23 mouse cellular contexts compared by ENCODE assay signal in the genomic region with DNA sequence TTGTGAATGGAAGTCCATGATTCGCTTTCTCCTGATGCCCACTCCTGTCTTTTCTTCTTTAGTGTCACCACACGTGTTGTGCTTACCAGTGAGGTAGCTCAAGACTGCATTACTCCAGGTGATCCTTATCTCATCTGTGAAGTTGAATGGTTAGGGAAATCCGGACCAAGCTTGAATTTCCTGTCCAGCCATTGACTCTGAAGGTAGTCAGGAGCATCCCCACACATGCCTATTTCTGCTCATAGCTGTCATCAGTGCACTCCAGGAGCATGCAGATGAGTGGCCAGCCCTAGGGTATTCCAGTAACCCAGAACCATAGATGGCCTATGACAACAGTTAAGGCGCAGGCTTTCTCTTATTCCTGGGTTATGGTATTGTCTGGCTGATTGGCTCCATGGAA. TPM values are rescaled to one million over a fixed set of nuclear protein-coding genes. Genes with fewer than 3 reads are reported as not detected.
DNase-seq lines count a peak whose midpoint lies in the region; ATAC-seq and TF ChIP-seq lines count a peak whose summit lies in the region.
"Had no signal": no experiment of that assay in that cellular context is flagged by ENCODE, and none has a peak within 500 bp of the region (broad histone marks: within the 10 kb centered on the region; RNA-seq: fewer than 3 reads in every experiment).

No protein-coding gene starts in this region.

- no peaks in the 10 kb centered on the region for H3K9me3 ChIP-seq in heart, embryonic 14.5 days (ENCODE audit: control insufficient read depth, low read length)
- H3K9me3 ChIP-seq: embryonic facial prominence, embryonic 13.5 days; forebrain, embryonic 13.5 days; hindbrain, embryonic 13.5 days; kidney, embryonic 15.5 days; liver, embryonic 12.5 days; midbrain, embryonic 15.5 days; stomach, embryonic 15.5 days had no signal

- TF ChIP-seq CTCF in layer of hippocampus, adult 2 months (conservative IDR thresholded peaks at IDR 0.05): no peak

- no peak for DNase-seq in frontal cortex, postnatal 14 days (ENCODE audit: low spot score in 2 of 2)
- DNase-seq in heart, adult 18-20 months: no peak
- no peak for DNase-seq in layer of hippocampus, adult 2 months (ENCODE audit: low spot score in 2 of 2)
- DNase-seq in layer of hippocampus, postnatal 25 days (ENCODE audit: extremely low spot score in 1 of 2, low spot score in 1 of 2): no peak
- DNase-seq in ovary, adult 18-20 months (ENCODE audit: low spot score): no peak
- DNase-seq: cerebellum, adult 11-12 months; cerebellum, adult 9-11 months; gastrocnemius, postnatal 10 days; kidney, adult 18-20 months; kidney, postnatal 25 days; liver, postnatal 0 days had no signal

- 76% methylated on average over 4 of the region's 4 CpGs for WGBS in heart, embryonic 14.5 days

- H3K4me2 ChIP-seq in heart, embryonic 14.5 days (ENCODE audit: low read length): no peak overlapping the region
- H3K4me2 ChIP-seq: embryonic facial prominence, embryonic 13.5 days; forebrain, embryonic 13.5 days; hindbrain, embryonic 13.5 days; kidney, embryonic 15.5 days; liver, embryonic 12.5 days; midbrain, embryonic 15.5 days; stomach, embryonic 15.5 days had no signal

- no peak overlapping the region for H3K4me3 ChIP-seq in heart, embryonic 14.5 days (ENCODE audit: control insufficient read depth in 1 of 2, insufficient read depth in 1 of 2, low read depth in 1 of 2, low read length in 2 of 2)
- no peak overlapping the region for H3K4me3 ChIP-seq in layer of hippocampus, adult 2 months
- H3K4me3 ChIP-seq: embryonic facial prominence, embryonic 13.5 days; forebrain, embryonic 13.5 days; hindbrain, embryonic 13.5 days; kidney, embryonic 15.5 days; liver, embryonic 12.5 days; midbrain, embryonic 15.5 days; stomach, embryonic 15.5 days had no signal

- no peaks in the 10 kb centered on the region for H3K27me3 ChIP-seq in heart, embryonic 14.5 days (ENCODE audit: control insufficient read depth, insufficient read depth, low read length)
- H3K27me3 ChIP-seq: embryonic facial prominence, embryonic 13.5 days; forebrain, embryonic 13.5 days; hindbrain, embryonic 13.5 days; kidney, embryonic 15.5 days; liver, embryonic 12.5 days; midbrain, embryonic 15.5 days; stomach, embryonic 15.5 days had no signal

- no peak overlapping the region for H3K9ac ChIP-seq in heart, embryonic 14.5 days (ENCODE audit: low read length)
- H3K9ac ChIP-seq: embryonic facial prominence, embryonic 13.5 days; forebrain, embryonic 13.5 days; hindbrain, embryonic 13.5 days; kidney, embryonic 15.5 days; liver, embryonic 12.5 days; liver, postnatal 0 days; midbrain, embryonic 15.5 days; stomach, embryonic 15.5 days had no signal

- peaks cover 8 to 31% of the 10 kb centered on the region in 2 experiments for H3K4me1 ChIP-seq in heart, embryonic 14.5 days (ENCODE audit: control insufficient read depth in 2 of 2, insufficient read depth in 2 of 2, low read length in 2 of 2)
- H3K4me1 ChIP-seq: embryonic facial prominence, embryonic 13.5 days had no signal

- no peaks in the 10 kb centered on the region for H3K36me3 ChIP-seq in heart, embryonic 14.5 days (ENCODE audit: control insufficient read depth, insufficient read depth, low read length)
- H3K36me3 ChIP-seq: embryonic facial prominence, embryonic 13.5 days; hindbrain, embryonic 13.5 days; kidney, embryonic 15.5 days; liver, embryonic 12.5 days; midbrain, embryonic 15.5 days; stomach, embryonic 15.5 days had no signal

- peak; percentile 7; the same call in 1 of the 2 replicates for ATAC-seq in frontal cortex, adult (ENCODE audit: low TSS enrichment)
- ATAC-seq in heart, embryonic 14.5 days (ENCODE audit: insufficient number of reproducible peaks, insufficient read depth, low FRiP score, low read depth): 0 out of 2 replicates have a peak, but pooled peaks have one; percentile 21
- 0 out of 2 replicates have a peak, but pooled peaks have one; percentile 14 for ATAC-seq in erythroid progenitor cell, adult 5-6 weeks (replicated peaks; ENCODE audit: low FRiP score, poor library complexity, severe bottlenecking)
- ATAC-seq: CD4-positive, CD25-positive, alpha-beta regulatory T cell, adult 4 months; liver, embryonic 12.5 days; liver, postnatal 0 days had no signal

- peak overlapping the region in 1 of 2 experiments; percentile 57; a peak in 1 of 4 replicates for H3K27ac ChIP-seq in heart, embryonic 14.5 days (replicated peaks in 1 of 2; ENCODE audit: control insufficient read depth in 1 of 2, insufficient read depth in 1 of 2, low read depth in 2 of 2, low read length in 2 of 2)
- H3K27ac ChIP-seq in layer of hippocampus, adult 2 months: peak overlapping the region; percentile 76; the same call in 1 of the 2 replicates
- H3K27ac ChIP-seq: embryonic facial prominence, embryonic 13.5 days; forebrain, embryonic 13.5 days; hindbrain, embryonic 13.5 days; kidney, embryonic 15.5 days; liver, embryonic 12.5 days; macrophage; stomach, embryonic 15.5 days had no signal

RNA-seq across cellular contexts. Expression of gene Dennd1b, which starts 20.9 kb away (rescaled TPM):
- 16.8 and 18.6 TPM in 2 replicates for polyA plus RNA-seq in heart, embryonic 14.5 days (2014; fragmentation: Nextera tagmentation; extraction: Ambion mirVana)
- 10 to 100 TPM; 20.6 to 21.9 TPM for total RNA-seq in heart, adult 18-20 months (2021)
- 10 to 100 TPM; 56.1 to 59.9 TPM for total RNA-seq in layer of hippocampus, adult 2 months (2021)
- total RNA-seq in layer of hippocampus, postnatal 25 days (2021): 10 to 100 TPM; 36.6 to 37.8 TPM
- 8.6 and 15.1 TPM in 2 replicates for total RNA-seq in erythroid progenitor cell, adult 5-6 weeks (2015; ENCODE audit: low replicate concordance)
- 2.3 and 5.1 TPM in 2 replicates for total RNA-seq in erythroid progenitor cell, adult 5-6 weeks (2017; ENCODE audit: low replicate concordance)
